Mouse (Mus musculus) heart, postnatal 0 days (tissue): ENCODE data around the gene Dpt.

ENCODE experiments used
- CTCF ChIP-seq: IDR thresholded peaks from 2 replicates; pipeline ENCODE4 v1.5.1; 2016; ENCODE audit warnings: antibody characterized with exemption, control low read depth, low read depth
- EP300 ChIP-seq: IDR thresholded peaks from 2 replicates; pipeline ENCODE4 v1.6.1; 2016; ENCODE audit warnings: antibody characterized with exemption, low read depth

GRCm38 (mm10) chr1:164859952-164860351 lies 63.5 kb downstream of the Dpt start:
- TF ChIP-seq CTCF (no peak), EP300 (no peak)
